Mouse (Mus musculus) midbrain, embryonic 10.5 days (tissue): Measurements from ENCODE around the gene Carmil2. TPM values are rescaled to one million over a fixed set of nuclear protein-coding genes. Genes with fewer than 3 reads are reported as not detected.

ENCODE experiments used
- DNase-seq: peaks from one replicate; pipeline ENCODE4 v3.0.0-alpha.2; 2017; ENCODE audit warnings: low spot score
- H3K27ac ChIP-seq: fragments of 300-500 bp; sonication (generic); replicated peaks from 2 replicates; pipeline ENCODE4 v1.5.1; 2016; ENCODE audit warnings: mild to moderate bottlenecking
- H3K27me3 ChIP-seq: fragments of 300-500 bp; sonication (generic); 2 replicates; pipeline ENCODE4 v1.6.1; 2016; ENCODE audit warnings: low read depth, mild to moderate bottlenecking; ENCODE audit not compliant: poor library complexity, severe bottlenecking
- H3K36me3 ChIP-seq: fragments of 300-500 bp; sonication (generic); 2 replicates; pipeline ENCODE4 v1.6.1; 2016; ENCODE audit warnings: mild to moderate bottlenecking, moderate library complexity
- H3K4me1 ChIP-seq: fragments of 300-500 bp; sonication (generic); 2 replicates; pipeline ENCODE4 v1.6.1; 2016
- H3K4me3 ChIP-seq: fragments of 300-500 bp; sonication (generic); 2 replicates; pipeline ENCODE4 v1.5.1; 2016; ENCODE audit warnings: mild to moderate bottlenecking, moderate library complexity
- H3K9me3 ChIP-seq: fragments of 300-500 bp; sonication (generic); replicated peaks from 2 replicates; pipeline ENCODE4 v1.6.1; 2016; ENCODE audit warnings: mild to moderate bottlenecking
- WGBS: fragments of 180-500 bp; shearing (Covaris S2); methylation state at CpG from one replicate; pipeline ENCODE4 v1.1.7; 2016; 5-methylcytosine and 5-hydroxymethylcytosine counted together
- polyA plus RNA-seq: library from polyadenylated mRNA; unstranded; fragments of >200 nt; fragmentation: Nextera tagmentation; extraction: Ambion mirVana; gene quantifications from 2 replicates; pipeline ENCODE4 v1.2.1, GENCODE M21; 2016

The Carmil2 gene
- polyA plus RNA-seq, 1 experiment from 2014 or later, result 2.0 TPM

DNA sequence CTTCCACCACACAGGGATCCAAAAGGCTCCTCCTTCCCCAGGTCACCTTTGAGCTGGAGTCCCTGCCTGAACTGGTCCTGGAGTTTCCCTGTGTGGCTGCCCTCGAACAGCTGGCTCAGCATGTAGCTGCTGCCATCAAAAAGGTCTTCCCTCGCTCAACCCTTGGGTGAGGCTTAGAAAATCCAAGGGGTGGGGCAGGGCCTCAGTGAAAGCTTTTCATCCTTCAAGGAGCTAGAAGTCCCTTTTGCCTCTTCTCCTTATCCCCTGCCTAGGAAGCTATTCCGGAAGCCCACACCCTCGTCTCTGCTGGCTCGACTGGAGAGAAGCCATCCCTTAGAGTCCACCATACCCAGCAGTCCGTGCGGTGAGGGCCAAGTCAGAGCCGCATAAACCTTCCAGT is 1.4 kb downstream of the Carmil2 start:
- Histone ChIP-seq H3K4me1 (peaks cover 15% of the 10 kb centered on the region), H3K4me3 (no peak overlapping the region), H3K9me3 (peaks cover 3% of the 10 kb centered on the region; the same call in 1 of the 2 replicates), H3K27me3 (no peaks in the 10 kb centered on the region), H3K27ac (no peak overlapping the region), H3K36me3 (peaks cover 23% of the 10 kb centered on the region)
- no peak for DNase-seq
- WGBS, result 65% methylated on average over 8 of the region's 8 CpGs

DNA sequence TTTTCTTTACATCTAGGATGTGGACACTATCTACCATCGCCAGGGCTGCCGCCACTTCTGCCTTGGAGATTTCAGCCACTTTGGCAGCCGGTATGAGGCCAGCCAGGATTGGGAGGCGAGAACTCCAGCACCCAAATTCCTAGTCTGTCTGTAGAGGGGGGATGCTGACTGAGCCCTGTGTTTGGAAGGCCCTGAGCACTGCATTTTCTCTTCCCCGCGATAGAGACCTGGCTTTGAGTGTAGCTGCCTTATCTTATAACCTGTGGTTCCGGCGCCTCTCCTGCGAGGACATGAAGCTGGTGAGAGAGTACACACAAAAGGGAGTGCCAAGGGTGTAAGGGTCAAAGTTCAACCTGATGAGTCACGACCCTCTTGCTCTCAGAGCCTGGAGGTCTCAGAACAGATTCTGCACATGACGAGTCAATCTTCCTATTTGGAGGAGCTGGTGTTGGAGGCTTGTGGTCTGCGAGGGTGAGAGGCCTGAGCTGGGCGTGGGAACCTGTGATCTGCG is 2.2 kb downstream of the Carmil2 start:
- Histone ChIP-seq H3K27ac (no peak overlapping the region), H3K27me3 (no peaks in the 10 kb centered on the region), H3K4me1 (peaks cover 15% of the 10 kb centered on the region), H3K9me3 (peaks cover 10% of the 10 kb centered on the region), H3K4me3 (no peak overlapping the region), H3K36me3 (peaks cover 23% of the 10 kb centered on the region)
- no peak for DNase-seq
- WGBS, result 74% methylated on average over 14 of the region's 14 CpGs

DNA sequence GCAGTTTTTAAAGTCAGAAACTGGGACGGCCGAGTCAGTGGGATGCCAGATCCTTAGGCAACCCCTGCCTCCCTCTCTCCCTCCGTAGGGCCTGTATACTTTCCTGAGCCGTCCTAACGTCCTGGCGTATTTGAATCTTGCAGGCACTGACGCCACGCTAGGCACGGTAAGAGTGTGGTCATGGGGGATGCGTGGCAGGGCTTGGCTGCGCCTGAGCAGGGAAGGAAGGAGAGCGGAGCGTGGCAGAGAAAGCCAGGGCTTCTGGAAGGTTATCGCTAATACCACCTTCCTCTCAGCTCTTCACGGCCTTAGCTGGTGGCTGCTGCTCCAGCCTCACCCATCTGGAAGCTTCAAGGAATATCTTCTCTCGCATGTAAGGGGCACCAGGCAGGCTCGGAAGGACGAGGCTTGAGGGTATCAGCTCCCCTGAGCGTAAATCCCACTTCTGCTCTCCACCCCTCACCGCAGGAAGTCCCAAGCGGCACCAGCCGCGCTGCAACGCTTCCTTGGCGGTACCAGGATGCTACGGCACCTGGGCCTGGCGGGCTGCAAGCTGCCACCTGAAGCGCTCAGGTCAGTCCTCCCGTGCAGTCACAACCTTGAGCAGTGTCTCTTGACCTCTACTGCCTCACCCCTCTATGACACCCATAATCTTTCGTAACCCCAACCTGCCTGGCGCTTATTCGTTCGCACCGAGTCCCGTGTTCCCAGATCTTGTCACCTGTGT is 3.3 kb downstream of the Carmil2 start:
- peaks cover 14% of the 10 kb centered on the region for H3K36me3 ChIP-seq
- H3K9me3 ChIP-seq, result peaks cover 10% of the 10 kb centered on the region
- peaks cover 25% of the 10 kb centered on the region for H3K4me1 ChIP-seq
- WGBS, result 60% methylated on average over 35 of the region's 35 CpGs
- H3K27me3 ChIP-seq, result peaks cover 6% of the 10 kb centered on the region; the same call in 1 of the 2 replicates
- no peak overlapping the region for H3K4me3 ChIP-seq
- no peak for DNase-seq
- no peak overlapping the region for H3K27ac ChIP-seq

DNA sequence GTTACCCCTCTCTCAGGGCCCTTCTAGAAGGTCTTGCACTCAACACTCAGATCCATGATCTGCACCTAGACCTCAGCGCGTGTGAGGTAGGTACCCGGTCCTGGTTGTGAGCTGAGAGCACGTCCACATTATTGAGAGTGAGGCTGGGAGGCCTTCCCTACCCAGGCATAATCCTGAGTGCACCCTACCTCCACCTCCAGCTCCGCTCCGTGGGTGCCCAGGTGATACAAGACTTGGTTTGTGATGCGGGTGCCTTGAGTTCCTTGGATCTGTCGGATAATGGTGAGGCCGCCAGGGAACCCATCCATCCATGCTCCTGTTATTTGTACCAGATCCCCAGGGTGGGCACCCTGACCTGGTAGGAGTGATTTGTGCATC is 3.9 kb downstream of the Carmil2 start:
- no peak overlapping the region for H3K27ac ChIP-seq
- peaks cover 12% of the 10 kb centered on the region; the same call in 1 of the 2 replicates for H3K27me3 ChIP-seq
- H3K4me1 ChIP-seq, result peaks cover 30% of the 10 kb centered on the region
- peak; percentile 10 for DNase-seq
- H3K4me3 ChIP-seq, result no peak overlapping the region
- peaks cover 10% of the 10 kb centered on the region for H3K9me3 ChIP-seq
- peaks cover 12% of the 10 kb centered on the region for H3K36me3 ChIP-seq
- WGBS, result 92% methylated on average over 9 of the region's 9 CpGs

DNA sequence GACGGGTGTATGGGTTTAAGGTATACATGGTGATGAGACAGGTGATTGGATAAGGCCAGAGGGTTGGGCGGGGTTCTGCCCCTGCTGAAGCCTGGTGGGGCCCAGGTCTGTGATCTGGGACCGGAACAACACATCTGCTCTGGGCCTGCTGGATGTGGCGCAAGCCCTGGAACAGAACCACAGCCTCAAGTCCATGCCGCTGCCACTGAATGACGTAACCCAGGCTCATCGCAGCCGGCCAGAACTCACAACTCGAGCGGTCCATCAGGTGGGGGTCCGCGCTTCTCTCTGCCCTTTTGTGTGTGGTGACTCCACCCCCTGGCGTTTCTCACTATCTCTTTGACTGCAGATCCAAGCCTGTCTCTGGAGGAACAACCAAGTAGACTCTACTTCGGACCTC is 4.9 kb downstream of the Carmil2 start:
- Histone ChIP-seq H3K27me3 (peaks cover 18% of the 10 kb centered on the region), H3K4me1 (peaks cover 27% of the 10 kb centered on the region), H3K27ac (no peak overlapping the region), H3K36me3 (peaks cover 17% of the 10 kb centered on the region), H3K4me3 (no peak overlapping the region), H3K9me3 (peaks cover 10% of the 10 kb centered on the region)
- DNase-seq, result peak; percentile 9
- WGBS, result 86% methylated on average over 14 of the region's 14 CpGs

DNA sequence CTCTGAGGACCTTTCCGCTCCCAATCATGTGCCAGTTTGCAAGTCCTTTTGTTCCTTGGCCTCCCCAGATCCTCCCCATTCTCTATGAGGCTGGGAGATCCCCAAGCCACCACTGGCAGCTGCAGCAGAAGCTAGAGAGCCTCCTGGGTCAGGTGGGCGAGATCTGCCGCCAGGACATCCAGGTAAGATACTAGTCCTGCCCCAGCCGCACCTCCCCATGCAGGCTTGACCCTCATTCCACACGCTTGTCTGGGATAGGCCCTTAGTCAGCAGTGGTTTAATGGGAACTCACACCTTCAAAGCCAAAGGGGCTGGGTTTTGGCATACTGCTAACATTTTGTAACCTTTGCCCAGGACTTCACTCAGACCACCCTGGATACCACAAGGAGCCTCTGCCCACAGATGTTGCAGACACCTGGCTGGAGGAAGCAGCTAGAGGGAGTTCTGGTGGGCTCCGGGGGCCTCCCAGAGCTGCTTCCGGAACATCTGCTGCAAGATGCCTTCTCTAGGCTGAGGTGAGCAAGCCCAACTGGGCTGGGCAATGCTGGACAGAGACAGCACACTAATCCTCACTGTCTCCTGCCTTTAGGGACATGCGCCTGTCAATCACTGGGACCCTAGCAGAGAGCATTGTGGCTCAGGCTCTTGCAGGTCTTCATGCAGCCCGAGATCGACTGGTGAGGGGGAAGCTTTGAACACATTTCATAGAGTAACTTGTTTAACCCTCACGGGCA is 6.5 kb downstream of the Carmil2 start:
- Histone ChIP-seq H3K4me1 (peaks cover 24% of the 10 kb centered on the region), H3K4me3 (no peak overlapping the region), H3K36me3 (peaks cover 33% of the 10 kb centered on the region), H3K27me3 (peaks cover 18% of the 10 kb centered on the region), H3K27ac (no peak overlapping the region), H3K9me3 (peaks cover 10% of the 10 kb centered on the region)
- DNase-seq, result peak; percentile 11
- WGBS, result 92% methylated on average over 11 of the region's 11 CpGs

DNA sequence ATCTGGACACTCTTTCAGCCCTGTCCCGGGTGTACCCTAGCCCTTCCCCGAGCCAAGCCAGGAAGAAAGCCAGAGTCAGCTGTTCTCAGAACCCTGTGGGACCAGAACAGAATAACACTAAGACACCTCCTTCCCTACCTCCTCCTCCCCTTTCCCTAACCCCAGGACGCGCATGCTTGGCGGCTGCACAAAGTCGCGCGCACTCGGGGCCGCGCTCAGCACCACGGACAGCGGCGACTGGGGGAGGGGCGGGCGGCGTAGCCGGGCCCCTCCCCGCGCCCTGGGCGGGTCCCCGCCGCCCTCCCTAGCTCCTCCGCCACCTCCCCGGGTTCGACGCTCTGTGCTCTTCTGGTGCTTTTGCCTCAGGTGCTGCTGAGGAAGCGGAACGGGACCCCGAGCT is 7.6 kb downstream of the Carmil2 start:
- peaks cover 10% of the 10 kb centered on the region for H3K9me3 ChIP-seq
- 6% methylated on average over 30 of the region's 30 CpGs for WGBS
- peaks cover 18% of the 10 kb centered on the region for H3K4me1 ChIP-seq
- DNase-seq, result peak; percentile 63
- peak overlapping the region; percentile 64 for H3K4me3 ChIP-seq
- peaks cover 18% of the 10 kb centered on the region for H3K27me3 ChIP-seq
- H3K36me3 ChIP-seq, result peaks cover 43% of the 10 kb centered on the region
- H3K27ac ChIP-seq, result peak overlapping the region; percentile 71

DNA sequence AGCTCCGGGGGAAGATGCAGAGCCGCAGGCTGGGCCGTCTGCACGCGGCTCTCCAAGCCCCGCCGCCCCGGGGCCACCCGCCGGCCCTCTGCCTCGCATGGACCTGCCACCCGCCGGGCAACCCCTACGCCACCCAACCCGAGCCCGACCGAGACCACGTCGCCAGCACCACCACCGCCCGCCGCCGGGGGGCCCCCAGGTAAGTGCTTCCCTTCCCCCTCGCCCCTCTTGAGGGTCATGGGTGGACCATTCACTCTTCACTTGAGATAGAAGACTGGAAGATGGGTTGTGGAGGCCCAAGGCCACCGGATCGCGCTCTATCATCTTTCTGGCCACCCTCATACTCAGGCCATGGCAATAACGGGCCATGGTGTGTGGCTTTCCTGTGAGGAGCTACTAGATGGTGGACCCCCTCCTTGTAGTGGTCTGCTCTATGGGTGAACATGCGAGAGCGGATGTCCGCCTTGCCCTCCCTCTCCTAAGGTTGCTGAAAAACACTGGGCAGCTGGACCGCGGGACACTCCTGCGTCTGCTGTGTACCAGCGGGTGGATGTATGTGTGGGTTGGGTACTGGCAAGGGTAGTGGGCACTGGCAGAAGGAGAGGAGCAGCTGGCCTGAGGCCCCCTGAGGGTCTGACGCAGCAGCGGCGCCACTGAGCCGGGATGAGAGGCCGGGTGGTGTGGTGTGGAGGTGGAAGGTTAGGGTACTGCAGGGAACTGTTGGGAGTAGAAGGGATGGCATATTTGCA is 8.2 kb downstream of the Carmil2 start:
- peak overlapping the region; percentile 71 for H3K27ac ChIP-seq
- H3K9me3 ChIP-seq, result peaks cover 10% of the 10 kb centered on the region
- peak overlapping the region; percentile 64 for H3K4me3 ChIP-seq
- H3K4me1 ChIP-seq, result peaks cover 18% of the 10 kb centered on the region
- DNase-seq, result peak; percentile 43
- H3K27me3 ChIP-seq, result peaks cover 18% of the 10 kb centered on the region
- 9% methylated on average over 40 of the region's 40 CpGs for WGBS
- H3K36me3 ChIP-seq, result peaks cover 47% of the 10 kb centered on the region

DNA sequence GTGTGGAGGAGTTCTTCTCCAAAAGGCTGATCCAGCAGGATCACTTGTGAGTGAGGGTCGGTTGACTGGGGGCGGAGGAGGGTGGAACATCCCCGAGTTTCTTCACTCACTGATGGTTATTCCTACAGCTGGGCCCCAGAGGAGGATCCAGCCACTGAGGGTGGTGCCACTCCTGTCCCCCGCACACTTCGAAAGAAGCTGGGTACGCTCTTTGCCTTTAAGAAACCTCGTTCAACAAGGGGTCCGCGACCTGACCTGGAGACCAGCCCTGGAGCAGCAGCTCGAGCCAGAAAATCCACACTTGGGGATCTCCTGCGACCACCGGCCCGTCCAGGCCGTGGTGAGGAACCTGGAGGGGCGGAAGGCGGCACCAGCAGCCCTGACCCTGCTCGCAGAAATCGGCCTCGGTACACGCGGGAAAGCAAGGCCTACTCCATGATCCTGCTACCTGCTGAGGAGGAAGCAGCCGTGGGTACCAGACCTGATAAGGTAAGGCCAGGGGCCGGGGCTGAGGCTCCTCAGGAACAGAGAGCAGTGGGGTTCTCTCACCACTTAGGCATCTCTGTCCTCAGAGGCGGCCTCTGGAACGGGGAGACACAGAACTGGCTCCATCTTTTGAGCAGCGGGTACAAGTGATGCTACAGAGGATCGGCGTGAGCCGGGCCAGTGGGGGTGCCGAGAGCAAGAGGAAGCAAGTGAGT is 9.2 kb downstream of the Carmil2 start:
- H3K4me1 ChIP-seq, result peaks cover 28% of the 10 kb centered on the region
- no peak for DNase-seq
- H3K4me3 ChIP-seq, result peak overlapping the region; percentile 64; the same call in 1 of the 2 replicates
- peaks cover 54% of the 10 kb centered on the region for H3K36me3 ChIP-seq
- H3K27me3 ChIP-seq, result peaks cover 18% of the 10 kb centered on the region
- H3K27ac ChIP-seq, result no peak overlapping the region
- 85% methylated on average over 30 of the region's 30 CpGs for WGBS
- peaks cover 10% of the 10 kb centered on the region for H3K9me3 ChIP-seq

DNA sequence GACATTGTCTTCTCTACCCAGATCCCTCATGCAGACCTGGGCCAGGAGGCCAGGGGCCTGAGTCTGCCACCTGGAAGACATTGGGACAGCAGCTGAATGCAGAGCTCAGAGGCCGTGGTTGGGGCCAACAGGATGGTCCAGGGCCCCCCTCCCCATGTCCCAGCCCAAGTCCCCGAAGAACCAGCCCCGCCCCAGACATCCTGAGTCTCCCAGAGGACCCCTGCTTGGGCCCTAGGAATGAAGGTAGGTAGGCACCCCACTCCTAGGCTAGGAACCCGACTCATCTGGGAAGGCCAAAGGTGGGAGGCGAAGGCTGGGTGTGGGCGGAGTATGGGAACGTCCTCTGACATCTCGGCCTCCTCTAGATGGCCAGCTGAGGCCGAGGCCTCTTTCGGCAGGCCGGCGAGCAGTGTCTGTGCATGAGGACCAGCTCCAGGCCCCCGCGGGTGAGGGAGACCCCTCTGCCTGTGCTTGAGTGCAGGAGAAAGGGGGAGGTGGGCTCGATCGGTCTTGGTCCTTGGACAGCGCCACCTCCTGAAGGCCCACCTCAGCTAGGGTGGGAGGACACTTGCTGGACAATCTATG is 11.2 kb downstream of the Carmil2 start:
- Histone ChIP-seq H3K36me3 (peaks cover 56% of the 10 kb centered on the region), H3K4me1 (peaks cover 41% of the 10 kb centered on the region), H3K27ac (no peak overlapping the region), H3K27me3 (peaks cover 18% of the 10 kb centered on the region), H3K4me3 (no peak overlapping the region), H3K9me3 (peaks cover 10% of the 10 kb centered on the region)
- whole genome bisulfite sequencing, result 93% methylated on average over 17 of the region's 17 CpGs
- no peak for DNase-seq

DNA sequence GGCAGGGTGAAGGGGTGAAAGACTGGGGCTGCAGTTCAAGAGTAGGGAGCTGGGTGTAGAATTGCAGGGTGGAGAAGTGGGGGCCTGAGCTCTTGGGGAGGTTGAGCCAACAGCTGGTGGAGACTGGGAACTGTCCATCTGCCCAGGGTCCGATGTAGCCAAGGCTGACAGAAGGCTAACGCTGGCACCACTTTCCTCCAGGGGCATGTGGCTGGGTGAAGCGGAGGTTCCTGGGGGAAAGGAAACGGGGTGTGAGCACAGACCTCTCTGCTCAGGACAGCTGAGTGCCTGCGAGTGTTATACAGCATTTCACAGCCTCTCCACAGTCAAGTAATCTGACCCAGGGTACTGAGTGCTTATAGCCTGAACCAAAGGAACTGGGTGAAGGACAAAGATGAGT is 12.7 kb downstream of the Carmil2 start:
- no peaks in the 10 kb centered on the region for H3K9me3 ChIP-seq
- no peak overlapping the region for H3K4me3 ChIP-seq
- peaks cover 18% of the 10 kb centered on the region for H3K27me3 ChIP-seq
- peaks cover 44% of the 10 kb centered on the region for H3K4me1 ChIP-seq
- peaks cover 59% of the 10 kb centered on the region for H3K36me3 ChIP-seq
- H3K27ac ChIP-seq, result no peak overlapping the region
- 95% methylated on average over 5 of the region's 5 CpGs for WGBS
- DNase-seq, result no peak
